Comparison of ENCODE assay signal across 8 mouse cellular contexts in the genomic region with DNA sequence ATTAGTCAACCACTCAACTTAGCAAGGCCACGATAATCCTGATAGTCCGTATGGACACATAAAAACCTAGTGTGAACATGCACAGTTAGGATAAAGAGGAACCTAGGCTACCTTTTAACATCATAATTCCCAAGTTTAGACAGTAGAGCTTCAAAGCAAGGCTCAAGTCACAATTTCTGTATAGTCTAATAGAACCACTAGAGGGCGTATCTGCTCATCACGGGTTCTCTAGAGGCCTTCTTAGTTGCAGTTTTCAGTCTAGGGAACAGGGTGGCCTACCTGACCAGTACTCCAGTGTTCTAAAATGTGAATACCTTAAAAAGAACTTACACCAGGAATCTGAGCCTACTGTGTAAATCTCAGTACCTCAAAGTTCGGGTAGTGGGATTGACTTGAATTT. TPM values are rescaled to one million over a fixed set of nuclear protein-coding genes. Genes with fewer than 3 reads are reported as not detected.
DNase-seq lines count a peak whose midpoint lies in the region; ATAC-seq lines count a peak whose summit lies in the region.

No protein-coding gene starts in this region.

- H3K27me3 ChIP-seq in hindbrain, embryonic 11.5 days (ENCODE audit: control insufficient read depth, insufficient read depth, low read length) = no peaks in the 10 kb centered on the region
- no peaks in the 10 kb centered on the region for H3K27me3 ChIP-seq in hindbrain, embryonic 16.5 days (replicated peaks; ENCODE audit: control insufficient read depth, insufficient read depth, low read length)
- H3K27me3 ChIP-seq in forebrain, embryonic 16.5 days (replicated peaks; ENCODE audit: control insufficient read depth, insufficient read depth, low read length) = no peaks in the 10 kb centered on the region
- no peaks in the 10 kb centered on the region for H3K27me3 ChIP-seq in heart, embryonic 10.5 days (ENCODE audit: insufficient read depth, poor library complexity, severe bottlenecking)

- no peaks in the 10 kb centered on the region for H3K9me3 ChIP-seq in hindbrain, embryonic 11.5 days (ENCODE audit: control insufficient read depth, low read length)
- no peaks in the 10 kb centered on the region for H3K9me3 ChIP-seq in hindbrain, embryonic 16.5 days (ENCODE audit: control insufficient read depth, low read length)
- H3K9me3 ChIP-seq in forebrain, embryonic 16.5 days (ENCODE audit: control insufficient read depth, low read length) = no peaks in the 10 kb centered on the region
- H3K9me3 ChIP-seq in heart, embryonic 10.5 days = no peaks in the 10 kb centered on the region

- DNase-seq in hindbrain, embryonic 11.5 days (ENCODE audit: low spot score) = peak; percentile 58
- DNase-seq in thymus, postnatal 14 days = peak; percentile 21
- DNase-seq in thymus, postnatal 4 days = no peak
- DNase-seq in naive thymus-derived CD4-positive, alpha-beta T cell, adult 2 months (ENCODE audit: low read depth) = peak; percentile 72
- DNase-seq in gastrocnemius, postnatal 14 days = no peak
- no peak for DNase-seq in heart, embryonic 10.5 days (ENCODE audit: low spot score)

- ATAC-seq in hindbrain, embryonic 11.5 days (ENCODE audit: low FRiP score) = 0 out of 2 replicates have a peak, but pooled peaks have one; percentile 56
- no peak; the same call in 1 of the 2 replicates for ATAC-seq in hindbrain, embryonic 16.5 days
- 0 out of 2 replicates have a peak, but pooled peaks have one; percentile 58 for ATAC-seq in forebrain, embryonic 16.5 days

- no peak overlapping the region for H3K4me2 ChIP-seq in hindbrain, embryonic 11.5 days (replicated peaks; ENCODE audit: low read depth, low read length)
- H3K4me2 ChIP-seq in hindbrain, embryonic 16.5 days (ENCODE audit: low read length) = no peak overlapping the region
- no peak overlapping the region for H3K4me2 ChIP-seq in forebrain, embryonic 16.5 days (ENCODE audit: low read length)

- no peak overlapping the region for H3K9ac ChIP-seq in hindbrain, embryonic 11.5 days (ENCODE audit: low read depth, low read length)
- no peak overlapping the region for H3K9ac ChIP-seq in hindbrain, embryonic 16.5 days (ENCODE audit: low read depth, low read length)
- no peak overlapping the region for H3K9ac ChIP-seq in forebrain, embryonic 16.5 days (replicated peaks; ENCODE audit: low read depth, low read length)

- intact Hi-C loops in gastrocnemius, postnatal 14 days (cut with DNase I; ENCODE audit: low total_unique reads) = no loop called here

- 58% methylated on average over 5 of the region's 5 CpGs for WGBS in hindbrain, embryonic 11.5 days
- WGBS in hindbrain, embryonic 16.5 days = 52% methylated on average over 5 of the region's 5 CpGs
- WGBS in forebrain, embryonic 16.5 days = 59% methylated on average over 5 of the region's 5 CpGs
- 55% methylated on average over 5 of the region's 5 CpGs for WGBS in heart, embryonic 10.5 days

- no peak overlapping the region for H3K27ac ChIP-seq in hindbrain, embryonic 11.5 days (ENCODE audit: low read depth, low read length)
- no peak overlapping the region for H3K27ac ChIP-seq in hindbrain, embryonic 16.5 days (ENCODE audit: low read depth, low read length)
- no peak overlapping the region for H3K27ac ChIP-seq in forebrain, embryonic 16.5 days (ENCODE audit: low read length)
- no peak overlapping the region for H3K27ac ChIP-seq in heart, embryonic 10.5 days

- no peak overlapping the region for H3K4me3 ChIP-seq in hindbrain, embryonic 11.5 days (ENCODE audit: low read depth, low read length)
- H3K4me3 ChIP-seq in hindbrain, embryonic 16.5 days (ENCODE audit: low read length) = no peak overlapping the region
- H3K4me3 ChIP-seq in forebrain, embryonic 16.5 days (replicated peaks; ENCODE audit: low read length) = no peak overlapping the region
- H3K4me3 ChIP-seq in heart, embryonic 10.5 days = no peak overlapping the region

- no peaks in the 10 kb centered on the region for H3K4me1 ChIP-seq in hindbrain, embryonic 11.5 days (replicated peaks; ENCODE audit: control insufficient read depth, insufficient read depth, low read length)
- no peaks in the 10 kb centered on the region for H3K4me1 ChIP-seq in hindbrain, embryonic 16.5 days (ENCODE audit: control insufficient read depth, insufficient read depth, low read depth, low read length)
- no peaks in the 10 kb centered on the region for H3K4me1 ChIP-seq in forebrain, embryonic 16.5 days (replicated peaks; ENCODE audit: control insufficient read depth, insufficient read depth, low read length)
- no peaks in the 10 kb centered on the region for H3K4me1 ChIP-seq in heart, embryonic 10.5 days

- H3K36me3 ChIP-seq in hindbrain, embryonic 11.5 days (ENCODE audit: control insufficient read depth, insufficient read depth, low read length) = 0 out of 2 replicates have a peak, but pooled peaks cover 2% of the 10 kb centered on the region
- H3K36me3 ChIP-seq in hindbrain, embryonic 16.5 days (ENCODE audit: control insufficient read depth, insufficient read depth, low read length) = peaks cover 31% of the 10 kb centered on the region
- H3K36me3 ChIP-seq in forebrain, embryonic 16.5 days (ENCODE audit: control insufficient read depth, insufficient read depth) = peaks cover 24% of the 10 kb centered on the region
- H3K36me3 ChIP-seq in heart, embryonic 10.5 days = peaks cover 50% of the 10 kb centered on the region

RNA-seq across cellular contexts. Expression of gene Rrh, which starts 0.9 kb away (rescaled TPM):
- polyA plus RNA-seq in hindbrain, embryonic 11.5 days (2014; fragmentation: Nextera tagmentation; extraction: Ambion mirVana) = 0.20 TPM in 1 of 2 replicates, not detected in the other
- polyA plus RNA-seq in hindbrain, embryonic 16.5 days (2015; fragmentation: Nextera tagmentation; extraction: Ambion mirVana) = 0.16 and 0.18 TPM in 2 replicates
- polyA plus RNA-seq in forebrain, embryonic 16.5 days (2015; fragmentation: Nextera tagmentation; extraction: Ambion mirVana) = 0.25 TPM in 1 of 2 replicates, not detected in the other
- total RNA-seq in gastrocnemius, postnatal 14 days (2021) = not detected
- polyA plus RNA-seq in heart, embryonic 10.5 days (2016; fragmentation: Nextera tagmentation; extraction: Ambion mirVana) = not detected in 2 replicates

RNA-seq across cellular contexts. Expression of gene Gar1, which starts 7.9 kb away (rescaled TPM):
- 36.9 and 44.4 TPM in 2 replicates for polyA plus RNA-seq in hindbrain, embryonic 11.5 days (2014; fragmentation: Nextera tagmentation; extraction: Ambion mirVana)
- 37.6 and 39.9 TPM in 2 replicates for polyA plus RNA-seq in hindbrain, embryonic 16.5 days (2015; fragmentation: Nextera tagmentation; extraction: Ambion mirVana)
- polyA plus RNA-seq in forebrain, embryonic 16.5 days (2015; fragmentation: Nextera tagmentation; extraction: Ambion mirVana) = 44.7 and 45.3 TPM in 2 replicates
- 10 to 100 TPM; 16.0 to 26.7 TPM for total RNA-seq in gastrocnemius, postnatal 14 days (2021)
- polyA plus RNA-seq in heart, embryonic 10.5 days (2016; fragmentation: Nextera tagmentation; extraction: Ambion mirVana) = 59.0 and 97.1 TPM in 2 replicates

RNA-seq across cellular contexts. Expression of gene Cfi, which starts 12.4 kb away (rescaled TPM):
- 0.54 and 0.63 TPM in 2 replicates for polyA plus RNA-seq in hindbrain, embryonic 11.5 days (2014; fragmentation: Nextera tagmentation; extraction: Ambion mirVana)
- polyA plus RNA-seq in hindbrain, embryonic 16.5 days (2015; fragmentation: Nextera tagmentation; extraction: Ambion mirVana) = 0.44 and 0.53 TPM in 2 replicates
- 0.22 and 0.26 TPM in 2 replicates for polyA plus RNA-seq in forebrain, embryonic 16.5 days (2015; fragmentation: Nextera tagmentation; extraction: Ambion mirVana)
- total RNA-seq in gastrocnemius, postnatal 14 days (2021) = not detected
- polyA plus RNA-seq in heart, embryonic 10.5 days (2016; fragmentation: Nextera tagmentation; extraction: Ambion mirVana) = 0.67 and 5.9 TPM in 2 replicates

RNA-seq across cellular contexts. Expression of gene Lrit3, which starts 19.5 kb away (rescaled TPM):
- polyA plus RNA-seq in hindbrain, embryonic 11.5 days (2014; fragmentation: Nextera tagmentation; extraction: Ambion mirVana) = not detected in 2 replicates
- not detected in 2 replicates for polyA plus RNA-seq in hindbrain, embryonic 16.5 days (2015; fragmentation: Nextera tagmentation; extraction: Ambion mirVana)
- polyA plus RNA-seq in forebrain, embryonic 16.5 days (2015; fragmentation: Nextera tagmentation; extraction: Ambion mirVana) = not detected in 2 replicates
- total RNA-seq in gastrocnemius, postnatal 14 days (2021) = not detected
- 0.08 TPM in 1 of 2 replicates, not detected in the other for polyA plus RNA-seq in heart, embryonic 10.5 days (2016; fragmentation: Nextera tagmentation; extraction: Ambion mirVana)

RNA-seq across cellular contexts. Expression of gene Pla2g12a, which starts 55.1 kb away (rescaled TPM):
- 23.9 and 24.6 TPM in 2 replicates for polyA plus RNA-seq in hindbrain, embryonic 11.5 days (2014; fragmentation: Nextera tagmentation; extraction: Ambion mirVana)
- polyA plus RNA-seq in hindbrain, embryonic 16.5 days (2015; fragmentation: Nextera tagmentation; extraction: Ambion mirVana) = 39.2 and 39.8 TPM in 2 replicates
- polyA plus RNA-seq in forebrain, embryonic 16.5 days (2015; fragmentation: Nextera tagmentation; extraction: Ambion mirVana) = 32.2 and 34.0 TPM in 2 replicates
- total RNA-seq in gastrocnemius, postnatal 14 days (2021) = 10 to 100 TPM; 28.2 to 39.8 TPM
- polyA plus RNA-seq in heart, embryonic 10.5 days (2016; fragmentation: Nextera tagmentation; extraction: Ambion mirVana) = 53.3 and 64.1 TPM in 2 replicates

Comparison
In these comparisons a context has a peak if more than half of its experiments do, and no peak if none do; other contexts are left out.
1. DNase-seq: peak in hindbrain, embryonic 11.5 days (single experiment), thymus, postnatal 14 days (single experiment) and naive thymus-derived CD4-positive, alpha-beta T cell, adult 2 months (single experiment); none in thymus, postnatal 4 days (single experiment), gastrocnemius, postnatal 14 days (single experiment) and heart, embryonic 10.5 days (single experiment).